Mouse (Mus musculus): ENCODE measurements around the gene Stard13. TPM values are rescaled to one million over a fixed set of nuclear protein-coding genes. Genes with fewer than 3 reads are reported as not detected.
A peak's percentile ranks its signal among the peaks of the same experiment; 100 is the strongest.

The Stard13 gene
- total RNA-seq, 2 experiments from 2014 or later = 9.8 to 10.7 TPM

DNA sequence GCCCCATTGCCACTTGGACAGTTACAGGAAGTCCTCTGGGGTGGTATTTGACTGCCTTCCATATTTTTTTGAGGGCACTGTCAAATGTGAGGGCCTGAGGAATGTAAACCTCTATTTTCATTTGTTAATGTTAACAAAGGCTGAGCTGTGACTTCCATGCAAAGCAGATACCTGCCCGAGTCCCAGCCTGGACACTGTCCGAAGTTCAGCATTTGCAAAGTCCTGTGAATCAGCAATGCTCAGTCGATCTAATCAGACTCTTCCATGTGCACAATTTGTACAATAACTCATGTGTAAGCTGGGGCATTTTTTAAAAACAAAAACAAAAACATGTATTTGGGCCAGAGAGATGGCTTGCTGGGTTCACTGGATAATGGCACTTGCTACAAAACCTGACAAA is 71.0 kb downstream of the Stard13 start:
- intact Hi-C loops (cut with DNase I) = no loop called here
- no peak for DNase-seq (ENCODE audit: extremely low spot score in 1 of 2, low spot score in 2 of 2)

DNA sequence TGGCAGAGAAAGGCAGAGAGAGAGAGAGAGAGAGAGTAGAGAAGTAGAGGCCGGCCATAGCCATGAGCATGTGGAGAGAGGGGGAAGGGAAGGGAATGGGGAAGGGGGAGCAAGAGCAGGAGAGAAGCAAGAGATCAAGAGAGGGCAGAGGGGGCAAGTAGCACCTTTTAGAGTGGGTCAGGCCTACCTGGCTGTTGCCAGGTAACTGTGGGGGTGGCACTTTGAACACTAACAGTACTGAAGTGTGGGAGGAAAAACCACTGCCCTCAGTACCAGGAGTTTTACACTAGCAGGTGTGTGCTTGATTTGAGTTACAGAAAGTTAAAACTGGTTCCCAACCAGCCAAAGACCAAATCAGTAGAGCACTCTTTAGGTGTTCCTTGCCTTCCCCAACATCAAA is 78.4 kb downstream of the Stard13 start:
- intact Hi-C loops (cut with DNase I) = no loop called here
- DNase-seq (ENCODE audit: extremely low spot score in 1 of 2, low spot score in 2 of 2) = no peak

DNA sequence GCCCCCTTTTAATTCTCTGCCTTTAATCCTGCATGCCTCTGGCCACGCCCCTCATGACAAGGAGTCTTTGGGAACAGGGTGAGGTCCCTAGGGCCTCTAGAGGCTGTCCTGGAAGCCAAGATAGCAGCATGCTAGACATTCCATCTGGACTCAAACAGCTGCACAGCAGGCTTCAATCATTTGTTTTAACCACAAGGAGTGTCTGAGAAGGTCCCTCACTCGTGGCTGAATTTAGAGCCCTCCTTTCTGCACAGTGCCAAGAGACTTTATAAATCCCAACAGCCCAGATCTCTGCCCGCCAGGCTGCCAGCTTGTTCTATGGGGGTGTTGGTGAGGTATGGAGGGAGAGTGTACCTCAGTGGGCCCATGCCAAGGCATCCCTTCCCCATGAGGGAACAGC is 78.9 kb downstream of the Stard13 start:
- intact Hi-C loops (cut with DNase I) = loop anchor here (5.0 kb wide), 1 partner anchor 78 kb away; the partner anchor contains the start of gene Stard13
- peak in 1 of 2 experiments; percentile 74 for DNase-seq (ENCODE audit: extremely low spot score in 1 of 2, low spot score in 2 of 2)

DNA sequence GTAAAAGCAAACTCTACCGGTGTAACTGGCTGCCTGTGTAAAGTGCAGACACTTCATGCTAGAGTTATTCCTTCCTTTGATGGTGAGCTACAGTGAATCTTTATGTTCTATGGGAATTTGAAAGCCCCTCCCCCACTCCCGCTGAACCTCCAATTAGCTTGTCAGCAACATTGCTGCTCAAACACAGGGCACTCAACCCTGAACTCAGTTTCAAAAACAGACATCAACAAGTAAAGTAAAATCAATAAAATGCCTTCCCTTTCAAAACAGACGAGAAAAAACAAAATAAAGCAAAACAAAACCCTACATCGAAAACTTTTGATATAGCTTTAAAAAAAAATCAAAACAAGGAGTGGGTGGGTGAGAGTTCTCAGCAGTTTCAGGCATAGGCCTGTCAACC is 79.6 kb downstream of the Stard13 start:
- DNase-seq (ENCODE audit: extremely low spot score in 1 of 2, low spot score in 2 of 2) = no peak
- intact Hi-C loops (cut with DNase I) = loop anchor here (5.0 kb wide), 1 partner anchor 78 kb away; the partner anchor contains the start of gene Stard13

DNA sequence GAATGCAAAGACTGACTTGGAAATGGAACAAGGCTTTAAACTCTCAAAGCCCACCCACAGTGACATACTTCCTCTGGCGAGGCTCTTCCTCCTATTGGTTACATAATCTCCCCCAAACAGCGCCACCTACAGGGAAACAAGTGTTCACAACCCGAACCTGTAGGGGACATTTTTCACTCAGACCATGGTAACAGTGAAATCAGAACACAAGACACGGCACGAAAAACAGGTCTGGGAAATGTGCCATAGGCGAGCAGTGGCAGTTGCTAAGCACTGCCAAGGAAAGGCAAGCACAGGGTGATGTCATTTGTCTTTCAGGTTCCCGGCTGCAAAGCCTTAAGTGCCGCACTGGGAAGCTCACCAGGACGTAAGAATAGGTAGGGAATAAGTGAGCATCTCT is 82.1 kb downstream of the Stard13 start:
- intact Hi-C loops (cut with DNase I) = loop anchor here (5.0 kb wide), 1 partner anchor 81 kb away; the partner anchor contains the start of gene Stard13
- DNase-seq (ENCODE audit: extremely low spot score in 1 of 2, low spot score in 2 of 2) = peak; percentile 35 to 45

DNA sequence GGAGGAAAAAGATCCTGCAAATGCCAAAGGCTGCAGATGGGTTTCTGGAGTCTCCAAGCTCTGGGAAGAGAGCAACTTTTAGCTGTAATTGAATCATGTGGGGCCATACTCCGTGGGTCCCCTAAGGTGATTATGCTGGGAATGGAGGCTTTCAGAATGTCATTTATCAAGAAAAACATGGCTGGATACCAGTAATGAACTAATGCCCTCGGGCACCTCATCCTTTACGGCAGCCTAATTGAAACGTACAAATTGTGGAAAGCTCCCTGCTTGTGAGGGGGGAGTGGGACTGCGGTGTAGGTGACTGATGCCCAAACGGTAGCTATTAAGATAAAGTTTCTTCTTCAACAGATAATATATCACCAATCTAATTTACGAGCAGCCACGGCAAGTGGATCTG is 84.1 kb downstream of the Stard13 start:
- DNase-seq (ENCODE audit: extremely low spot score in 1 of 2, low spot score in 2 of 2) = no peak
- intact Hi-C loops (cut with DNase I) = no loop called here

DNA sequence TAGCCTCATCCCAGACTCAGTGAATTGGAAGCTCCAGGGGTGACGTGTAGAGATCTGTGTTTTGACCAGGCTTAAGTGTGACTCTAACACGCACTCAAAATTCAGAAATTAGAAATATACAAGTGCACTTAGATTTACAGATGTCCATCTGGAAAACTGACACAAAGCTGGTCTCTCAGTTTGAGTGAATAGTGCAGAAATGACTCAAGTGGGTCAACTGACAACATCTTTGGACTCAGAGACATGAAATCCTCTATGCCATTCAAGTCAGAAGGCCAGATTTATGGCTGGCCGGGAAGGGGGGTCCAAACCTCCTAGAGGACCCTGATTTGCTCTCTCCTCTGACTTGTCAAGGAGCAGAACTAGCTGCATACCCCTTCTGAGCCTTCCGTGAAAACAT is 85.6 kb downstream of the Stard13 start:
- DNase-seq (ENCODE audit: extremely low spot score in 1 of 2, low spot score in 2 of 2) = no peak
- intact Hi-C loops (cut with DNase I) = no loop called here

DNA sequence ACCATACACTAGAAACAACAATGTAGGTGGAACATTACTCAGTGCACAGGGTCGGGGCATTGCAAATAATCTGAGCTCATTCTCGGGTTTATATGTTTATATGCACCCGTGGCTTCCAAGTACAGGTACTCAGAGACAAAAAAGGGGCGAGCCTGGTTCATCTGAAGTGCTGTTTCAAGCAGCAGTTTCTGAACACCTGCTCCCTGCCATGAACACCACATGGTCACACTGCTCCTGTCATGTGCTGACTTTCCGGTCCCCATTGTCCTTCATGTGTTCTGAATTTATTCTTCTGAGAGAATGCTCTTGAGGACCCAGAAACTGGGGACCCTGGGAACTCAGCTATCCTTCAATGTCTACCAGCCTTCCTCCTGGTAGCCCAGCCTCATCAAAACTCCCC is 87.8 kb downstream of the Stard13 start:
- intact Hi-C loops (cut with DNase I) = no loop called here
- no peak for DNase-seq (ENCODE audit: extremely low spot score in 1 of 2, low spot score in 2 of 2)

DNA sequence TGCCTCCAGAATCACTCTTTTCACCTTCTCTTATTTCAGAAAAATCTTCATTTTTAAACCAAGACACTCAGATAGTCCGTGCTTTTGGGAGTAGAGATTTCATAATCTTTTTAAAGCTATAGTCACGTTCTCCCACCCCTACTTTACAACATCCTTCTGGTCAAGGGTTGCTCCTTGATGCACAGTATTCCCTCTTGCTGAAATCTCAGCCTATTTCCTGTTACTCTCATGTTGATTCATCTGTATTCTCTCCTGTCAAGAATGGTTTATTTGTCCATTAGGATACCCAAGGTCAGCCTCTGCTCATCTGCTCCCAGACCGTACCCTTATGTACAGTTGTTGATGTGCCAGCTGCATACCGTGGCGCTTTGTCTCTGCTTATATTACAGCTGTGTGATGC is 89.7 kb downstream of the Stard13 start:
- DNase-seq (ENCODE audit: extremely low spot score in 1 of 2, low spot score in 2 of 2) = no peak
- intact Hi-C loops (cut with DNase I) = loop anchor here (5.0 kb wide), 2 partner anchors 48 to 223 kb away; no protein-coding TSS in a partner anchor

DNA sequence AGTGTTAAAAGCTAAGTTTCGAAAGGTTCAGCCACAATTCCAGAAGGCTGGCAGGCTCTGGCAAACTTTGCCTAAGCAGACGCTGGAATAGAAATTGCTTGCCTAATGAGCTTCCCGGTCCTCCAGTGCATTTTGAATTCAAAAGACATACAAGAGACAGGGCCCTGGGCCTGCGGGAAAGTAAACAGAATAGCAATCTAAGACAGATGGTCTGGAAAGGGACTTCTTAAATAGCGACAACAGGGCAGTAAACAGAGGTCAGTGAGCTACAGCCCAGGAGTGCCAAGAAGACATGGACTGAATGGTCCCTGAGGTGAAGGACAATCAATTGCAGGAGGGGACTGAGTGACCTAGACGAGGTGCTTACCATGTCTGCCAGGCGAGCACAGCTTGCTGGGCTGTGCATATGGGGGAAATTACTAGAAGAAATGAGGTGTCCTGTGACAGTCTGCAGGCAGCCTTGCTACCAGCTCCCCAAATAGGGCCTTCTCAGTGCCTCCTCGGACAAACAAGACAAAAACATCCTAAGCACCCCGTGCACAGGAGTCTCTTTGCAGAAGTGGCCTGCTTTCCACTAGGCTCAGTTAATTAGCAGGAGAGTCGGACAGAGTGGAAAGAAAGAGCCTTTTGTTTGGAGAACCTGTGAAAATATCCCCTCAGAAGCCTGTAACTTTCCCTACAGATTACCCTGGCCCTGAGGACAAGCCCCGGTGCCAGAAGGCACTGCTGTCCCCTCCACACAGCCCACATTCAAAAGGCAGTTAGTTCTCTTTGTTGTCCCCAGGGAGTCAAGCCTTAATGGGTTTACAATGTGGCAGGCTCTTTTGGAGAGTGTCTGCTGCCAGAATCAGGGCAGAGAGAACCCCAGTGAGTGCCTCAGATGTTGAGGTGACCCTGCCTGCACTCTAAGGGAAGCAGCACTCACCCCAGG is 90.7 kb downstream of the Stard13 start:
- DNase-seq (ENCODE audit: extremely low spot score in 1 of 2, low spot score in 2 of 2) = peak in 1 of 2 experiments; percentile 14
- intact Hi-C loops (cut with DNase I) = loop anchor here (5.0 kb wide), 2 partner anchors 49 to 224 kb away; no protein-coding TSS in a partner anchor

DNA sequence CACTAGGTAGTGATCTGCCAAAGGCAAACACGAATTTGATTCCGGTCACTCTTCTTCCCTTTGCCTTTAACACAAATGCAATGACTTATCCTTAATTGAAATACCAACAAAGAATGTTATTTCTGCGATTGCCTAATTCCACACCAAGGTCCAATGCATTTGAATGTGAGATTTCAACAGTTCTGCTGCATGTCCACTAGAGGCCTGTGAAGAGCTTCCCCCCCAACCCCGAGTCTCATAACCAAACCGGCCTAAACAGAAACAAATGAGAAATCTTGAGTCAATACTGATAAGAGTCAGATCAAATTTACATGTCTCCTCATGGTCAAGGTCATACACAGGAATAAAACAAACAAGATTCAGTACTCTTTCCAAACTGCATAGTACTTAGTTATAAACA is 91.4 kb downstream of the Stard13 start:
- intact Hi-C loops (cut with DNase I) = loop anchor here (5.0 kb wide), 2 partner anchors 50 to 225 kb away; no protein-coding TSS in a partner anchor
- peak in 1 of 2 experiments; percentile 19 for DNase-seq (ENCODE audit: extremely low spot score in 1 of 2, low spot score in 2 of 2)

DNA sequence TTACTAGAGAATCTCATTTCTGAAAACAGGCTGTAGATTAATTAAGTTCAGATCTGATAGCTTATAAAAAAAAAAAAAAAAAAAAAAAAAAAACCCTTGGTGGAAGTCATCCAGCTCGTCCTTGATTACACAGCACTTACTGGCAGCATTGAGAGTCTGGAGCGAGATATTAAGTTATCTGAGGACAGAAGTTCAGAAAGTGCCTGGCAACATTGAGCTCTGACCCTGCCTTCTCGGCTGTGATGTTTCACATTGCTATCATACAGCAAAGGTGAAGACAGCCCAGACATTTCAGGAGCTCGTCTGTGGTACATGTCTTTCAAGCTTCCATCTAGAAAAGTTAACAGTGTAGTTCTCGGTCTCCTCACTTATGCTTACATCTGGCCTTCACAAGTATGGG is 95.7 kb downstream of the Stard13 start:
- intact Hi-C loops (cut with DNase I) = no loop called here
- DNase-seq (ENCODE audit: extremely low spot score in 1 of 2, low spot score in 2 of 2) = no peak

DNA sequence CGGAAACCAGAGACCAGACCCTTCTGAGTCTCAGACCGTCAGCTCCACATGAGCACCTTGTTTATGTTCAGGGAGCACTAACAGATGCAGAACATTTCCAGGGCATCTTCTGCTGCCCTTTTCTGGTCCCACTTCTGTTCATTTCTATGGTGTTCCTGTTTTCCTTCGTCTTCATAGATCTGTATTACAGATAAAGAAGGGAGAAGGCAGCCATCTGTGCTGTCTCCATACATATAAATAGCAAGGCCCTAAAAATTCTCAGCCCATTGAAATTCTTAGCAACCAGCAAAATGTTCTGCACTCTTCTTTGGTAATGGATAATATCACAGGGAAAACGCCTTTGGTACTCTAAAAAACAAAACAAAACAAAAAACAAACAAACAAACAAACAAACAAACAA is 96.3 kb downstream of the Stard13 start:
- intact Hi-C loops (cut with DNase I) = no loop called here

DNA sequence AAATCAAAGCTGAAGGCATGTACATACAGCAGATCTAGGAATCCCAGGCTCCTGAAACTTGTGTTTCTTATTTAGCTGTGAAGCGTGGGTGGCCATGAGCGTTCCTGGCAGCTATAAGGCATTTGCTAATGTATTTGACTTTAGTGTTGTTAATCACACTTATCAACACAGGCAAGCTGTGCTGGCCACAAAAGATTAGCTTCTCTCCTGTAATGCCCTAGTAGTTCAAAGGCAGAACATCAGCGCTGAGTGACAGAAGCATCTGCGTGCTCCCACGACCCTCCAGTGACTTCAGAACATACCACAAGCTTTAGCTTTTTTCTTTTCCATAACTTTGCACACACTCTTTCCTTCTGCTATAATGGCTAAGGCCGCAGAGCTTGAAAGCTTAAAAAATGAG is 97.7 kb downstream of the Stard13 start:
- intact Hi-C loops (cut with DNase I) = no loop called here
- peak in 1 of 2 experiments; percentile 27 for DNase-seq (ENCODE audit: extremely low spot score in 1 of 2, low spot score in 2 of 2)

More for the DNA sequence above, 96.3 kb downstream of the Stard13 start:
- DNase-seq (ENCODE audit: extremely low spot score in 1 of 2, low spot score in 2 of 2) = peak in 1 of 2 experiments; percentile 31

DNA sequence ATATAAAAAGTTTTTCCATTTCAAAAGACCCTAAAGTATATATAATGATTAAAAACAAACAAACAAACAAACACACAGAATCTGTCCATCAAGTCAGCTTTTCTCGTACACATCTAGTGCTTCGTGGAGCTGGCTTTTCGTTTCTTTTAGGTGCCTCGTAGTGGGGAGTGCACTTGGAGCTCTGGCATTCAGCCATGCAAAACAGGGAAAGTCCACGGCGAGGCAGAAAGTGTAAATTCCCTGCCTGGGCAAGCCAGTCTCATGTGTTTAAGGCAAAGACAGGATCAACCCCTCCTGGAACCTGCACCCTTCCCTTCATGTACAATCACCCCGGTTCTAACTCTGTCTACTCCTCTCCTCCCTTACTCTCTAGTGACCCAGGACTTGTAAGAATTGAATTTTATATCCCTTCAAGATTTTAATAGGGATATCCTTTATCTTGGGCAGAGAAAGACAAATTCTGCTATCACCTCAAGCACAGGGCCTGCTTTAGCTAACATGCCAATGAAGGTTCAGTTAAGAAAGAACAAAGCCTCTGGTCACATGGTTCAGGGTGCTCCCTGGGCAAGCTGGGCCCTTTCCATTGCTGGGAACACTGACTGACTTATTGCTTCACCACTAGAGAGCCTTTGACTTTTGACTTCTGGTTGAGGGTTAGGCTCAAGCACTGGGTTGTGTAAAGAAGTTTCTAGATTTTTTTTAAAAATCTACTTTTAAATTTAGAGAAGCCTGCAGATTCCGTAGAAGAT is 98.4 kb downstream of the Stard13 start:
- intact Hi-C loops (cut with DNase I) = no loop called here

DNA sequence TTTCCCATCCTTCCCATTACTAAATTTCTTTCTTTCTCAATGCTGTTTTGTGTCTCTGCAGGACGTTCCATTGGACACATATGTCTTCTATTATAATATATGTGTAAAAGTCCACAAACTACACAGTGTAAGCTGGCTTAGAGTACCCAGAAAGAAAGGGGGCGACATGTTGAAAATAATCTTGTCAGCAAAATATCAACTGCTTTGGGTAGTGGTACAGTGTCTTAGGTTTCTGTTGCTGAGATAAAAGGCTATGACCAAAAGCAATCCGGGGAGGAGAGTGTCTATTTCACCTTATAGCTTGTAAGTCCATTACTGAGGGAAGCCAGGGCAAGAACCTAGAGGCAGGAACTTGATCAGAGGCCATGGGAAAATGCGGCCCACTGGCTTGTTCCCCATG is 99.4 kb downstream of the Stard13 start:
- intact Hi-C loops (cut with DNase I) = no loop called here
- DNase-seq (ENCODE audit: extremely low spot score in 1 of 2, low spot score in 2 of 2) = no peak

More for the DNA sequence above, 98.4 kb downstream of the Stard13 start:
- DNase-seq (ENCODE audit: extremely low spot score in 1 of 2, low spot score in 2 of 2) = no peak

DNA sequence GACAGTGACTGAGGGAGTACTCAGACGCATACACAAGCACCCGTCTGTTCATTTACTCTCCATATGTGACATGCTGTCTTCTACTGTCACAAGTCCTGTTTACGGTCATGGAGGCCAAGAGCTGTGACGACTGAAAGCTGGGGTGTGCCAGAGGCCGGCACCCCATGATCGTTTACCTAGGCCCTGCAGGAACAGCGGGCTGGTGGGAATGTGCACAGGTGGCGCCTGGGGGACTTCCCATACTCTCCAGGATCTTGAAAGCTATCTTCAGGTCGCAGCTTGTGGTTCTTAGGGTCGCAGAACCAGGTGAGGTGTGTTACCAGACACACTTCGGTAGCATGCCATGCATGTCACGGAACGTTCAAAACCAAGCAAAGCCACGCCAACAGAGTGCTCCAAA is 99.9 kb downstream of the Stard13 start:
- DNase-seq (ENCODE audit: extremely low spot score in 1 of 2, low spot score in 2 of 2) = no peak
- intact Hi-C loops (cut with DNase I) = no loop called here

DNA sequence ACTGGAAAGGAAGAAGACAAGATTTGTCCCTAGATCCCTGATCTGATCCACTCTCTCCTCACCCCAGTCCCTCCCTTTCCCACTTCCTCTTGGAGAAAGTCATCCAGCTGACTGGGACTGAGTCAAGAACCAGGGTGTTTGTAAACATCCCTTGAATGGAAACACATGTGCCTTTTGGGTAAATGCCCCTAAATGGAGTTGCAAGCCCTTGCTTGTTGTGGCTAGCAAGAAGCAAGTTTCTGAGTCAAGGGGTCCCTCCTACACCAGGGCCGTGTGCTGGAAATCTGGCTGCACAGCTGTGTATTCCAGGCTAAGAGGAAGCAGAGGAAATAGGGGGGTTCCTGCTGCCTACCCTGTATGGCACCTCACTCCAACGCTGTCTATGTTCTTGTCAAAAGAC is 103.9 kb downstream of the Stard13 start:
- intact Hi-C loops (cut with DNase I) = no loop called here
- DNase-seq (ENCODE audit: extremely low spot score in 1 of 2, low spot score in 2 of 2) = no peak

DNA sequence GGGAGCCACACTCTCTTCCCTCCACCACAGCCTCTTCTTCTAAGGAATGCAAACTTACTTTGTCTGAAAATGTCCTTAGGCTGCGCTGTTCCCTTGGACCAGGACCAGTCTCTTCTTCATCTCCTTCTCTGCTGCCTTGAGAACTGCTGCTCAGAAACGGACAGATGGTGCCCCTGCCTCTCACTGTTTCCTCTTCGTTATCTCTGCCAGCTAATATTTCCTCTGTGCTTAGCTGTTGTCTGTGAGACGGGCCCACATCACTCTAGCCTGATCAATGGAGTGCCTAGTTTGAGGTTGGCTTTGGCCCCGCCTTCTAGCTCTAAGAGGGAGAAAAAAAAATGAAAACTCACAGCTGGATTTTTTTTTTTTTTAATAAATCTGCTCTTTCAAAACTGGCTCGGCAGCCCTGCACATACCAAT is 106.3 kb downstream of the Stard13 start:
- intact Hi-C loops (cut with DNase I) = no loop called here
- no peak for DNase-seq (ENCODE audit: extremely low spot score in 1 of 2, low spot score in 2 of 2)
